Mouse (Mus musculus) stomach, embryonic 15.5 days (tissue): ENCODE measurements around the gene ccdc198. TPM values are rescaled to one million over a fixed set of nuclear protein-coding genes. Genes with fewer than 3 reads are reported as not detected.
A peak's percentile ranks its signal among the peaks of the same experiment; 100 is the strongest.

Source experiments
- ATAC-seq: fragments of 200-750 bp; cut with Nextera tagmentation; 2 replicates; pipeline ENCODE4 v1.8.0; 2017; ENCODE audit warnings: low read depth, moderate number of reproducible peaks, moderate TSS enrichment; ENCODE audit not compliant: insufficient read depth, low FRiP score
- H3K27ac ChIP-seq: fragments of 300-500 bp; sonication (generic); 2 replicates; pipeline ENCODE4 v1.5.1; 2015; ENCODE audit warnings: mild to moderate bottlenecking, inconsistent platforms
- H3K27me3 ChIP-seq: fragments of 300-500 bp; sonication (generic); replicated peaks from 2 replicates; pipeline ENCODE4 v1.6.1; 2015; ENCODE audit warnings: inconsistent platforms
- H3K36me3 ChIP-seq: fragments of 300-500 bp; sonication (generic); 2 replicates; pipeline ENCODE4 v1.6.1; 2015; ENCODE audit warnings: inconsistent platforms
- H3K4me1 ChIP-seq: fragments of 300-500 bp; sonication (generic); 2 replicates; pipeline ENCODE4 v1.6.1; 2015; ENCODE audit warnings: inconsistent platforms
- H3K4me2 ChIP-seq: fragments of 300-500 bp; sonication (generic); 2 replicates; pipeline ENCODE4 v1.6.1; 2015; ENCODE audit warnings: mild to moderate bottlenecking, inconsistent platforms
- H3K4me3 ChIP-seq: fragments of 300-500 bp; sonication (generic); replicated peaks from 2 replicates; pipeline ENCODE4 v1.5.1; 2015; ENCODE audit warnings: inconsistent platforms
- H3K9ac ChIP-seq: fragments of 300-500 bp; sonication (generic); 2 replicates; pipeline ENCODE4 v1.6.1; 2015; ENCODE audit warnings: inconsistent platforms
- H3K9me3 ChIP-seq: fragments of 300-500 bp; sonication (generic); 2 replicates; pipeline ENCODE4 v1.6.1; 2016; ENCODE audit warnings: inconsistent platforms
- WGBS: fragments of 180-500 bp; shearing (Covaris S2); methylation state at CpG from one replicate; pipeline ENCODE4 v1.1.7; 2015; 5-methylcytosine and 5-hydroxymethylcytosine counted together
- polyA plus RNA-seq: library from polyadenylated mRNA; unstranded; fragments of >200 nt; fragmentation: Nextera tagmentation; extraction: Ambion mirVana; gene quantifications from 2 replicates; pipeline ENCODE4 v1.2.1, GENCODE M21; 2015

The ccdc198 gene
- polyA plus RNA-seq, 1 experiment from 2014 or later = 29.1 TPM

GRCm38 (mm10) chr14:49173290-49174135 is 71.8 kb downstream of the ccdc198 start:
- Histone ChIP-seq H3K27me3 (no peaks in the 10 kb centered on the region), H3K9me3 (no peaks in the 10 kb centered on the region), H3K4me3 (peak overlapping the region; percentile 89), H3K27ac (no peak overlapping the region), H3K4me1 (peaks cover 13% of the 10 kb centered on the region), H3K4me2 (peak overlapping the region; percentile 88), H3K9ac (peak overlapping the region; percentile 93), H3K36me3 (no peaks in the 10 kb centered on the region)
- no peak for ATAC-seq
- 24% methylated on average over 16 of the region's 16 CpGs for WGBS

DNA sequence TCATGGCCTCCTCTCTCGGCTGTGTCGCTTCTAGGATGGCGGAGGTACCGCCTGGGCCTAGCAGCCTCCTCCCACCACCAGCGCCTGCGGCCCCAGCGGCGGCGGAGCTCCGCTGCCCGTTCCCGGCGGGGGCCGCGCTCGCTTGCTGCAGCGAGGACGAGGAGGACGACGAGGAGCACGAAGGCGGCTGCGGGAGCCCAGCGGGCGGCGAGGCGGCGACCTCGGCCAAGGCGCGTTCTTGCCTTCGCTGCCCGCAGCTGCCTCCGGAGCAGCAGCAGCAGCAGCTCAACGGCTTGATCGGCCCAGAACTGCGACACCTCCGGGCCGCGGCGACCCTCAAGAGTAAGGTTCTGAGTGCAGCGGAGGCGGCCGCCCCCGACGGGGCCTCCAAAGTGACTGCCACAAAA is 72.7 kb downstream of the ccdc198 start:
- no peaks in the 10 kb centered on the region for H3K9me3 ChIP-seq
- no peaks in the 10 kb centered on the region for H3K27me3 ChIP-seq
- H3K9ac ChIP-seq = peak overlapping the region; percentile 93
- peak overlapping the region; percentile 81 for H3K27ac ChIP-seq
- H3K4me3 ChIP-seq = peak overlapping the region; percentile 89
- WGBS = under 1% methylated on average over 46 of the region's 46 CpGs
- H3K4me1 ChIP-seq = peaks cover 13% of the 10 kb centered on the region
- ATAC-seq = peak; percentile 71
- H3K36me3 ChIP-seq = no peaks in the 10 kb centered on the region
- H3K4me2 ChIP-seq = peak overlapping the region; percentile 88

- WGBS = under 1% methylated on average over 64 of the region's 86 CpGs
- peak within 1 kb of the TSS; percentile 81 for H3K27ac ChIP-seq
- no peaks in the 10 kb centered on the region for H3K27me3 ChIP-seq
- peak within 1 kb of the TSS; percentile 93 for H3K9ac ChIP-seq
- H3K36me3 ChIP-seq = no peaks in the 10 kb centered on the region
- H3K4me3 ChIP-seq = peak within 1 kb of the TSS; percentile 89
- H3K9me3 ChIP-seq = no peaks in the 10 kb centered on the region
- ATAC-seq = peak; percentile 96
- peaks cover 13% of the 10 kb centered on the region for H3K4me1 ChIP-seq
- H3K4me2 ChIP-seq = peak within 1 kb of the TSS; percentile 88
These were observed 73.2 kb downstream of the ccdc198 start, which contains the start of gene Naa30 for GRCm38 (mm10) chr14:49171867-49172581. Gene Naa30, plus strand, starts transcription at chr14:49172226.

GRCm38 (mm10) chr14:49171286-49171685 is 74.0 kb downstream of the ccdc198 start:
- Histone ChIP-seq H3K4me1 (peaks cover 13% of the 10 kb centered on the region), H3K36me3 (no peaks in the 10 kb centered on the region), H3K9ac (no peak overlapping the region), H3K27ac (peak overlapping the region; percentile 81), H3K4me3 (peak overlapping the region; percentile 89), H3K4me2 (peak overlapping the region; percentile 88), H3K27me3 (no peaks in the 10 kb centered on the region), H3K9me3 (no peaks in the 10 kb centered on the region)
- peak; percentile 54; the same call in 1 of the 2 replicates for ATAC-seq
- 24% methylated on average over 8 of the region's 8 CpGs for WGBS

Other genes starting within 250 kb of the ccdc198 start
- 23.6 and 25.4 TPM in 2 replicates for gene Ap5m1, start 179.4 kb downstream of the ccdc198 start, polyA plus RNA-seq
- 39.8 and 41.2 TPM in 2 replicates for gene Exoc5, start 178.8 kb downstream of the ccdc198 start, polyA plus RNA-seq
- gene Naa30, start 73.2 kb downstream of the ccdc198 start, polyA plus RNA-seq = 10.9 and 12.6 TPM in 2 replicates